Mouse (Mus musculus) neural tube, embryonic 12.5 days (tissue): ENCODE measurements around the gene Als2. TPM values are rescaled to one million over a fixed set of nuclear protein-coding genes. Genes with fewer than 3 reads are reported as not detected.

Experiments
- ATAC-seq: fragments of 200-750 bp; cut with Nextera tagmentation; 2 replicates; pipeline ENCODE4 v1.8.0; 2017; ENCODE audit warnings: low read depth, mild to moderate bottlenecking, moderate TSS enrichment, moderate library complexity; ENCODE audit not compliant: low FRiP score
- H3K27ac ChIP-seq: fragments of 300-500 bp; sonication (generic); 2 replicates; pipeline ENCODE4 v1.5.1; 2016
- H3K27me3 ChIP-seq: fragments of 300-500 bp; sonication (generic); replicated peaks from 2 replicates; pipeline ENCODE4 v1.6.1; 2016; ENCODE audit warnings: mild to moderate bottlenecking
- H3K36me3 ChIP-seq: fragments of 300-500 bp; sonication (generic); 2 replicates; pipeline ENCODE4 v1.6.1; 2016; ENCODE audit warnings: mild to moderate bottlenecking
- H3K4me1 ChIP-seq: fragments of 300-500 bp; sonication (generic); 2 replicates; pipeline ENCODE4 v1.6.1; 2016
- H3K4me2 ChIP-seq: fragments of 300-500 bp; sonication (generic); replicated peaks from 2 replicates; pipeline ENCODE4 v1.6.1; 2016; ENCODE audit warnings: mild to moderate bottlenecking
- H3K4me3 ChIP-seq: fragments of 300-500 bp; sonication (generic); 2 replicates; pipeline ENCODE4 v1.5.1; 2016
- H3K9ac ChIP-seq: fragments of 300-500 bp; sonication (generic); 2 replicates; pipeline ENCODE4 v1.6.1; 2016; ENCODE audit warnings: mild to moderate bottlenecking
- H3K9me3 ChIP-seq: fragments of 300-500 bp; sonication (generic); 2 replicates; pipeline ENCODE4 v1.6.1; 2016; ENCODE audit warnings: mild to moderate bottlenecking
- WGBS: fragments of 180-500 bp; shearing (Covaris S2); methylation state at CpG from one replicate; pipeline ENCODE4 v1.1.7; 2016; 5-methylcytosine and 5-hydroxymethylcytosine counted together
- polyA plus RNA-seq: library from polyadenylated mRNA; unstranded; fragments of >200 nt; fragmentation: Nextera tagmentation; extraction: Ambion mirVana; gene quantifications from 2 replicates; pipeline ENCODE4 v1.2.1, GENCODE M21; 2016

The Als2 gene
- polyA plus RNA-seq, 1 experiment from 2014 or later = 18.5 TPM

DNA sequence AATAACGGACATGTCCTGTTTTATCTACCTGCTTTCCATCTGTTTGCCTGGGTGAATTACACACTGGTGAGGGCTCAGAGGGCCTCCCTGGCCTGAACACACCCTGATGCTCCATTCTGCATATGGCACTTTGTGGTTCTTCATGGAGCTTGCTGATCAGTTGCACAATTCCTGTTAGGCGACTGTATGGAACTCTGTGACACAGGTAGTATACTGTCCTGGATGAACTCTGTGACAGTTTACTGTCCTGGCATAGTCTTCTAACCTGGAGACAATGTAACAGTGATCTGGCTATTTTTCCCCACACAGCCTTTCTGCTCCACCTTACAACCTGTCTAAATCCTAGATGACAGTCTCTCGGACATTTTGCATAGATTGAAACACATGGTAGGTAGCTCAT is 77.9 kb downstream of the Als2 start:
- H3K4me1 ChIP-seq = no peaks in the 10 kb centered on the region
- no peak overlapping the region for H3K4me3 ChIP-seq
- no peak overlapping the region for H3K27ac ChIP-seq
- no peak overlapping the region for H3K9ac ChIP-seq
- no peak overlapping the region for H3K4me2 ChIP-seq
- WGBS = 87% methylated on average over 3 of the region's 3 CpGs
- H3K36me3 ChIP-seq = peaks cover 16% of the 10 kb centered on the region
- no peak for ATAC-seq
- H3K27me3 ChIP-seq = no peaks in the 10 kb centered on the region
- H3K9me3 ChIP-seq = no peaks in the 10 kb centered on the region

DNA sequence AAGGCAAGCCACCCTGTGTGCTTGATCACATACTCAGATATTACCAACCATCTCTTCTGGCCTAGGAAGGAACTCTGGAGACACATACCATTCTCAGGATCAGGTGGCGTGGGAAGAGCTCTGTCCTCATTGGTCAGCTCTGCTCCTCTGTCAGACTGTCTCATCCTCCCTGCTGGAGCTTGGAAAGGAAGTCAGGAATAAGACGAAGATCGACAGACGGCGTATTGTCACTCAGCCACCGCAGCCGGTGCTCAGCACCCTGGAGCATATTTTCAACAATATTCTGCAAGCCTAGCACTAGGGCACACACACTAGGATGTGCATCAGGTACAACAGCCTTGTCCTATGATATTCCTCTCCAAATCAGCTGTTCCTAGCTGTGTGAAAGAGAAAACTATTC is 78.5 kb downstream of the Als2 start:
- 85% methylated on average over 7 of the region's 7 CpGs for WGBS
- Histone ChIP-seq H3K4me3 (no peak overlapping the region), H3K4me1 (no peaks in the 10 kb centered on the region), H3K27me3 (no peaks in the 10 kb centered on the region), H3K36me3 (peaks cover 9% of the 10 kb centered on the region), H3K9ac (no peak overlapping the region), H3K4me2 (no peak overlapping the region), H3K27ac (no peak overlapping the region), H3K9me3 (no peaks in the 10 kb centered on the region)
- ATAC-seq = no peak

DNA sequence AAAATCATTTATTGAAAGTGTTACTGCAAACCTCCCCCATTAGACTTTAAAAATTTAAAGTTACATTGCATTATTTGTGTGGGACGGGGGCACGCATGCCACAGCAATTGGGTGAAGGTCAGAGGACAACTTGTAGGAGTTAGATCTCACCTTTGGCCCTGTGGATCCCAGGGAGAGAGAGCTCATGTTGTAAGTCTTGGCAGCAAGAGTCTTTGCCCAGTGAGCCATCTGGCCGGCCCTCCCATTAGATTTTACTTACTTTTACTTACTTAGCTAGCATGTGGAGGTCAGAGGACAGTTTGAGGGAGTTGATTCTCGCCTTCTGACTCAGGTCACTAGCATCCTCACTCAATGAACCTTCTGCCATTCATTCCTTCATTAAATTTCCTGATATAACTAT is 79.2 kb downstream of the Als2 start:
- Histone ChIP-seq H3K27ac (no peak overlapping the region), H3K36me3 (peaks cover 3% of the 10 kb centered on the region), H3K27me3 (no peaks in the 10 kb centered on the region), H3K4me3 (no peak overlapping the region), H3K4me1 (no peaks in the 10 kb centered on the region), H3K9me3 (no peaks in the 10 kb centered on the region), H3K4me2 (no peak overlapping the region), H3K9ac (no peak overlapping the region)
- no peak for ATAC-seq
- 85% methylated on average over 4 of the region's 4 CpGs for WGBS

DNA sequence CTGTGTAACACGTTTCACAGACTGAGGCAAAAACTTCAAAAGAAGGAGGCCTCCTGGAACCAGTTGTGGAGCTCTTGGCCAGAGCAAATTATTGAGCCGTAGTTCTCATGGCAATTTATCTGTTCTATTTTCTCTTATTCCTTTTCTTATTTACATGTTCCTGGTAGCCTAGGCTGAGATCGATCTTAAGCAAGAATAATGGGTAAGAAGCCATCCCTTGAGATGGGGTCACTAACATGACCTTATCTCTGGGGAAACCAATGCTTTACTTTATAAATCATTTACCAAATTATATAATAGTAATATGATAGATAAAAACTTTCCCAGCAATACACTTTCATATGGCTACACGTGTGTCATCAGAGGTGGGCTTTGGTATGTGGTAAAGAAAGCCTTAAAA is 84.7 kb downstream of the Als2 start:
- Histone ChIP-seq H3K4me1 (no peaks in the 10 kb centered on the region), H3K27ac (no peak overlapping the region), H3K4me2 (no peak overlapping the region), H3K9ac (no peak overlapping the region), H3K27me3 (no peaks in the 10 kb centered on the region), H3K9me3 (no peaks in the 10 kb centered on the region), H3K36me3 (no peaks in the 10 kb centered on the region), H3K4me3 (no peak overlapping the region)
- 79% methylated on average over 4 of the region's 4 CpGs for WGBS
- ATAC-seq = no peak

DNA sequence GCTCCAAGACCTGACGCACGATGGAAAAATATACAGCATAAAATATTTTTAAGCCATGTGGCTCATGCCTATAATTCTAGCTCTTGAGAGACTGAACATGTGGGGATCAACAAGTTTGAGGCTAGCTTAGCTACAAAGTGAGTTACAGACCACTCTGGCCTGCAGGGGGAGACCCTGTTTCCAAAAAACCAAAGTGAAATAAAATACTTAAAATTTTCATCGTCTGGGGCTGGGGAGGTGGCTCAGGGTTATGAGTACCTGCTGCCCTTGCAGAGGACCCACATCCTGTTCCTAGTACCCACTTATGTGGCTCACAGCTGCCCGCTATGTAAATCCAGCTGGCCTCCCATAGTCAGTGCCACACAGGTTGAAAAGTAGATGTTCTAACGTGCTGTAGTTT is 86.5 kb downstream of the Als2 start:
- 91% methylated on average over 5 of the region's 5 CpGs for WGBS
- Histone ChIP-seq H3K4me1 (no peaks in the 10 kb centered on the region), H3K27ac (no peak overlapping the region), H3K27me3 (no peaks in the 10 kb centered on the region), H3K36me3 (no peaks in the 10 kb centered on the region), H3K4me2 (no peak overlapping the region), H3K9me3 (no peaks in the 10 kb centered on the region), H3K9ac (no peak overlapping the region), H3K4me3 (no peak overlapping the region)
- ATAC-seq = no peak

DNA sequence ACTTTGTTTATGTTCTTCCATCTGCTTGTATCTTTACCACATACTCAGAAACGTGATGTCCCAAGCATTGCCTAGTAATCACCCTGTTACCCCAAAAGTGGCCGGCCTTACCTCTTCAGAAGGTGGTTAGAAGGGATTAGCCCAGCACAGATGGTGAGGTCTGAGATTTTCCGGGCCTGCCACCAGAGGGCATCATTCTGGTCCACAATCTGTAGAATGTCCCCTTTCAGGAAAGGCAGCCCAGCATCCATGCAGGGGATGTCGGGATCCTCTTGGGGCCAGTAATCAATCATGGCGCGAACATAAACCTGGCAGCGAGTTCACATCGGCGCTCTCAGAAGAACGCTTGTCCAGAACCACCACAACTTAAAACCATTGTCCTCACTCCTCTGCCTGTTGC is 92.5 kb downstream of the Als2 start:
- Histone ChIP-seq H3K27me3 (no peaks in the 10 kb centered on the region), H3K9ac (no peak overlapping the region), H3K4me1 (no peaks in the 10 kb centered on the region), H3K27ac (no peak overlapping the region), H3K4me3 (no peak overlapping the region), H3K4me2 (no peak overlapping the region), H3K36me3 (no peaks in the 10 kb centered on the region), H3K9me3 (no peaks in the 10 kb centered on the region)
- WGBS = 72% methylated on average over 10 of the region's 10 CpGs
- ATAC-seq = no peak

DNA sequence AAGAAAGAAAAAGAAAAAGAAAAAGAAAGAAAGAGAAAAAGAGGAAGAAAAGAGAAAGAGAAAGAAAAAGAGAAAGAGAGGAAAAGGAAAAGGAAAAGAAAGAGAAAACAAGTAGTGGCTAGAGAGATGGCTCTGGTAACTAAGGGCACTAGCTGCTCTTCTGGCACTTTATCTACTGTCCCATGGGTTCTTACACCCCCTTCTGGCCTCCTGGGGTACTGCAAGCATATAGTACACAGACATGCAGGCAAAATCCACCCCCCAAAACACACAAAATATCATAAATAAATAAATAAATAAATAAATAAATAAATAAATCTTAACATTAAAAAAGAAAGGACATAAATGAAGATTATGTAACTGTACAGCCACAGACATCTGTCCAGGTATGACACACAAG is 94.2 kb downstream of the Als2 start:
- no peaks in the 10 kb centered on the region for H3K36me3 ChIP-seq
- no peaks in the 10 kb centered on the region for H3K4me1 ChIP-seq
- no peak overlapping the region for H3K9ac ChIP-seq
- no peaks in the 10 kb centered on the region for H3K27me3 ChIP-seq
- no peak for ATAC-seq
- H3K27ac ChIP-seq = no peak overlapping the region
- no peak overlapping the region for H3K4me2 ChIP-seq
- no peaks in the 10 kb centered on the region for H3K9me3 ChIP-seq
- H3K4me3 ChIP-seq = no peak overlapping the region

DNA sequence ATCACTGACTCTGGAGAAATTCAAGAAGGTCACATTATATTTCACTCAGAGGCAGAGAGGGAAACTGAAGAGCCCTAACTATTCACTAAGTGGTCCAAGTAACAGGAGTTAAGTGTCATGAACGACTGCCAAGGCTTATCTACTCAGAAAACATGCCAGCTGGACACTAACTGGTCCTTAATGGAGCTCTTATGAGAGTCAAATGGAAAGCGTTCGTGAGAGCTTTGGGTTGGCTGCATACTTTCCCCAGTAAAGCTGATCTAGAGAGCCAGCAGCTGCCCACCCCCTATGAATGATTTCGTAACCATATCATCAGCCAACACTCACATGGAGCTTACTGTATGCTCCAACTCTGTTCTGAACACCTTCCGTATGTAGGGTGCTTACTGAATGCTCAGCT is 102.6 kb downstream of the Als2 start:
- Histone ChIP-seq H3K9ac (no peak overlapping the region), H3K27me3 (no peaks in the 10 kb centered on the region), H3K4me1 (no peaks in the 10 kb centered on the region), H3K4me3 (no peak overlapping the region), H3K9me3 (no peaks in the 10 kb centered on the region), H3K36me3 (no peaks in the 10 kb centered on the region), H3K4me2 (no peak overlapping the region), H3K27ac (no peak overlapping the region)
- WGBS = 85% methylated on average over 5 of the region's 5 CpGs
- ATAC-seq = no peak

DNA sequence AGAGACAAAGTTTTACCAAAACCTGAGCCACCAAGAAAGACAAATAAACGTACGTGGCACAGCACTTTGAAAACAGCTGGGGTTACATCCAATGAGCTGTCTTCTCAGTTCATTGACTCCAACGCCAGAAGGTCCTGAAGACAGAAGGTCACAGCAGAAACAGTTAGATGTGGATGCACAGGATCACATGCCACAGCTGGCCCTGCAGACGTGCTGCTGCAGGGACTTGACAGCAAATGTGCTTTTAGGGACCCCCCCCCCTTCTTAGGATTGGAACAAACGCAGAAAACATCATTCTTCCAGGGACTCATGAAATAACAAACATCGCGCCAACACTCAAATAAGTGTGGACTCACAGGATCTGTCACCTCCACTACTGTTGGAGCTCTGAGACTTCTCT is 108.2 kb downstream of the Als2 start:
- 71% methylated on average over 7 of the region's 7 CpGs for WGBS
- H3K4me2 ChIP-seq = no peak overlapping the region
- no peak overlapping the region for H3K4me3 ChIP-seq
- H3K27me3 ChIP-seq = no peaks in the 10 kb centered on the region
- H3K27ac ChIP-seq = no peak overlapping the region
- no peak overlapping the region for H3K9ac ChIP-seq
- H3K36me3 ChIP-seq = no peaks in the 10 kb centered on the region
- no peaks in the 10 kb centered on the region for H3K9me3 ChIP-seq
- no peaks in the 10 kb centered on the region for H3K4me1 ChIP-seq
- no peak for ATAC-seq

DNA sequence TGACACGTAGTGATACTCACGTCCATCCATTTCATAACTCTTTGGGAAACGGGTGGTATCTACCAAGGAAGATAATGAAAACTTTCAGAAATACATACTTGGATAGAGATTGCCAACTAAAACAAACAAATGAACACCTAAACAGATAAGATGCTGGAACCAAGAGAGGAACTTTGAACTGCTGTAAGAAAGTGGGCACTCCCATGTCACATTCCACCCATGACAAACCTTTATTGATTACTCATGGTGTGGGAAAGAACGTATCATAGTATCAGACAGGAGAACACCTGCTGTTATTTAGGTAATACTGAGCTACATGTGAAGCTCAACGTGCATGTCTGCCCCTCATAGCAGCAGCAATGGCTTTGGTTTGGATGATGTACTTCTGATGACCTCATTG is 111.5 kb downstream of the Als2 start:
- Histone ChIP-seq H3K36me3 (no peaks in the 10 kb centered on the region), H3K9ac (no peak overlapping the region), H3K4me3 (no peak overlapping the region), H3K27me3 (no peaks in the 10 kb centered on the region), H3K4me1 (0 out of 2 replicates have a peak, but pooled peaks cover under 1% of the 10 kb centered on the region), H3K9me3 (no peaks in the 10 kb centered on the region), H3K4me2 (no peak overlapping the region), H3K27ac (no peak overlapping the region)
- 78% methylated on average over 5 of the region's 5 CpGs for WGBS
- ATAC-seq = no peak

DNA sequence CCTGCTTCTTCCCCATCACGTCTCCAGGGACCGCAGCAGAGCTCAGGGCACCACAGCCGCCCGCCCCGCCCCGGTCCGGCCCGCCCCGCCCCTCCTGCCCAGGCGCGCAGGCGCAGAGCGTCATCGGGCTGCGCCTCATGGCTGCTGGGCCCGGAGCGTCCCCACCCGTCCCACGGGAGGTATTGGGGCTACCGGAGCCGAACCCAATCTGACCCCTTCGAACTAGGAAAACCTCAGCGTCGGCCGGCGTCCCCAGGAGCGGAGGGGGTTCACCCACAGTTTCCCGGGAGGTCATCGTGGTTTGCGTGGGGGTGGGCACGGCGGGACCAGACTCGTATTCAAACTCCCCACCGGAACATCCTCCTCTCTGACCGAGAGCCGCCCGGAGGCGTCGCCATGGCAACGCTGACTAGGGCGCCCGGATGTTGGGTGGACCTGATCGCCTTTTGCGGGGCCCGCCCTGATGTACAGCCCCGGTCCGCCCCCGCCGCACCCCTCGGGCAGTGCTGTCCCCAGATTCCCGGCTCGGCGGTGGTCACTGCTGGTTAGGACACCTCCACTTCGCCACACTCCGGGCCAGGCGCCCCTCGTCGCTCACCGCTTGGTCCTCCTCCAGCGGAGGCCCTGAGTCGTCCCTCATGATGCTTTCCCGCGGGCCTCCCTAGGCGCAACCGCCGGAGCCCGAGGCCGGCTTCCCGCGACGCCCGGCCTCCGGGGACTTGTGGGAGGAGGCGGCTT is 117.1 kb downstream of the Als2 start, which contains the start of gene Tmem237:
Gene Tmem237, minus strand, starts transcription at position 689 of the 738 bp plus-strand sequence.
- ATAC-seq = peak; percentile 99
- H3K36me3 ChIP-seq = no peaks in the 10 kb centered on the region
- peak within 1 kb of the TSS; percentile 83 for H3K27ac ChIP-seq
- under 1% methylated on average over 74 of the region's 74 CpGs for WGBS
- peak within 1 kb of the TSS; percentile 85 for H3K9ac ChIP-seq
- H3K4me3 ChIP-seq = peak within 1 kb of the TSS; percentile 64
- H3K4me2 ChIP-seq = peak within 1 kb of the TSS; percentile 69
- H3K27me3 ChIP-seq = no peaks in the 10 kb centered on the region
- 0 out of 2 replicates have a peak, but pooled peaks cover 3% of the 10 kb centered on the region for H3K4me1 ChIP-seq
- H3K9me3 ChIP-seq = no peaks in the 10 kb centered on the region
